Mouse (Mus musculus) limb, embryonic 12.5 days (tissue): ENCODE data around the gene Ifnb1. TPM values are rescaled to one million over a fixed set of nuclear protein-coding genes. Genes with fewer than 3 reads are reported as not detected.

Experiments used
- polyA plus RNA-seq: library from polyadenylated mRNA; unstranded; fragments of >200 nt; fragmentation: Nextera tagmentation; extraction: Ambion mirVana; gene quantifications from 2 replicates; pipeline ENCODE4 v1.2.1, GENCODE M21; 2016

Gene Ifnb1
- polyA plus RNA-seq, 1 experiment from 2014 or later = not detected

Other genes with a start within 250 kb of the Ifnb1 start
- gene Hacd4, start 83.8 kb downstream of the Ifnb1 start, polyA plus RNA-seq = 3.7 and 3.8 TPM in 2 replicates
- not detected in 2 replicates for gene Ifna15, start 35.5 kb upstream of the Ifnb1 start, polyA plus RNA-seq
- gene Ifna14, start 49.0 kb upstream of the Ifnb1 start, polyA plus RNA-seq = not detected in 2 replicates
- not detected in 2 replicates for gene Ifna9, start 69.6 kb upstream of the Ifnb1 start, polyA plus RNA-seq
- not detected in 2 replicates for gene Ifna12, start 80.6 kb upstream of the Ifnb1 start, polyA plus RNA-seq
- gene C87499, start 111.6 kb upstream of the Ifnb1 start, polyA plus RNA-seq = not detected in 2 replicates
- gene Ifna13, start 121.7 kb upstream of the Ifnb1 start, polyA plus RNA-seq = not detected in 2 replicates
- not detected in 2 replicates for gene Ifna16, start 154.2 kb upstream of the Ifnb1 start, polyA plus RNA-seq
- gene Ifna2, start 161.1 kb upstream of the Ifnb1 start, polyA plus RNA-seq = not detected in 2 replicates
- not detected in 2 replicates for gene Ifnab, start 168.6 kb upstream of the Ifnb1 start, polyA plus RNA-seq
- gene Gm26566, start 199.0 kb upstream of the Ifnb1 start, polyA plus RNA-seq = 1.4 and 2.8 TPM in 2 replicates
- gene Klhl9, start 199.7 kb upstream of the Ifnb1 start, polyA plus RNA-seq = 130 and 140 TPM in 2 replicates
- not detected in 2 replicates for gene Gm13271, start 232.1 kb upstream of the Ifnb1 start, polyA plus RNA-seq
- gene Gm13283, start 237.3 kb upstream of the Ifnb1 start, polyA plus RNA-seq = 0.41 and 0.81 TPM in 2 replicates